Mouse (Mus musculus): ENCODE results near the gene Rabepk. TPM values are rescaled to one million over a fixed set of nuclear protein-coding genes. Genes with fewer than 3 reads are reported as not detected.
A peak's percentile ranks its signal among the peaks of the same experiment; 100 is the strongest.

Gene Rabepk
- total and polyA plus RNA-seq, 3 experiments: 47.1 to 85.3 TPM; not detected in 1

- Histone ChIP-seq H3K36me3 (ENCODE audit: control insufficient read depth in 1 of 2, insufficient read depth in 2 of 2, low read length in 2 of 2) (peaks cover 4 to 5% of the 10 kb centered on the region in 2 experiments), H3K4me1 (ENCODE audit: control insufficient read depth in 1 of 2, insufficient read depth in 2 of 2, low read length in 2 of 2) (peaks cover 0 to 3% of the 10 kb centered on the region in 2 experiments; a peak in 1 of 4 replicates), H3K9me3 (replicated peaks; ENCODE audit: insufficient read depth, low read length) (no peaks in the 10 kb centered on the region), H3K27ac (ENCODE audit: control insufficient read depth, low read depth, low read length) (no peak overlapping the region), H3K9ac (ENCODE audit: control insufficient read depth, low read depth, low read length, poor library complexity, severe bottlenecking) (no peak overlapping the region), H3K79me2 (ENCODE audit: control insufficient read depth, insufficient read depth, low read length, poor library complexity) (no peaks in the 10 kb centered on the region), H3K27me3 (ENCODE audit: control insufficient read depth in 1 of 2, insufficient read depth in 2 of 2, low read length in 2 of 2) (no peaks in the 10 kb centered on the region), H3K4me3 (ENCODE audit: control insufficient read depth in 1 of 2, insufficient read depth in 1 of 2, low read depth in 2 of 2, low read length in 2 of 2) (no peak overlapping the region)
- DNase-seq (ENCODE audit: low read depth, low spot score): no peak
- TF ChIP-seq NELFE (IDR thresholded peaks at IDR 0.05; ENCODE audit: low read depth, low read length): no peak
These were observed 9.4 kb downstream of the Rabepk start for GRCm38 (mm10) chr2:34790282-34790681.

GRCm38 (mm10) chr2:34784085-34784484 lies 15.6 kb downstream of the Rabepk start:
- Histone ChIP-seq H3K27me3 (ENCODE audit: control insufficient read depth in 1 of 2, insufficient read depth in 2 of 2, low read length in 2 of 2) (no peaks in the 10 kb centered on the region), H3K79me2 (ENCODE audit: control insufficient read depth, insufficient read depth, low read length, poor library complexity) (no peaks in the 10 kb centered on the region), H3K4me1 (ENCODE audit: control insufficient read depth in 1 of 2, insufficient read depth in 2 of 2, low read length in 2 of 2) (peaks cover 4 to 14% of the 10 kb centered on the region in 2 experiments; a peak in 3 of 4 replicates), H3K27ac (ENCODE audit: control insufficient read depth, low read depth, low read length) (peak overlapping the region; percentile 97), H3K9ac (ENCODE audit: control insufficient read depth, low read depth, low read length, poor library complexity, severe bottlenecking) (no peak overlapping the region), H3K9me3 (replicated peaks; ENCODE audit: insufficient read depth, low read length) (no peaks in the 10 kb centered on the region), H3K36me3 (ENCODE audit: control insufficient read depth in 1 of 2, insufficient read depth in 2 of 2, low read length in 2 of 2) (peaks cover 0 to 20% of the 10 kb centered on the region in 2 experiments; a peak in 3 of 4 replicates), H3K4me3 (ENCODE audit: control insufficient read depth in 1 of 2, insufficient read depth in 1 of 2, low read depth in 2 of 2, low read length in 2 of 2) (no peak overlapping the region)
- DNase-seq (ENCODE audit: low read depth, low spot score): peak; percentile 71
- TF ChIP-seq MYC (IDR thresholded peaks at IDR 0.05; ENCODE audit: low read depth, low read length) (0 out of 2 replicates have a peak, but pooled peaks have one; percentile 48), MXI1 (IDR thresholded peaks at IDR 0.05; ENCODE audit: low read depth, low read length) (0 out of 2 replicates have a peak, but pooled peaks have one; percentile 23), E2F4 (IDR thresholded peaks at IDR 0.05; ENCODE audit: borderline replicate concordance, low read depth, low read length) (no peak), RAD21 (IDR thresholded peaks at IDR 0.05; ENCODE audit: low read depth, low read length) (peak; percentile 40), ZC3H11A (IDR thresholded peaks at IDR 0.05; ENCODE audit: low read depth, low read length) (peak; percentile 33; the same call in 1 of the 2 replicates), JUND (IDR thresholded peaks at IDR 0.05; ENCODE audit: low read depth, low read length) (no peak), GATA1 (IDR thresholded peaks at IDR 0.05; ENCODE audit: low read depth, low read length) (no peak), USF1 (IDR thresholded peaks at IDR 0.05; ENCODE audit: low read depth, low read length) (peak; percentile 44; the same call in 1 of the 2 replicates), MYB (IDR thresholded peaks at IDR 0.05; ENCODE audit: low read depth, low read length) (no peak), GABPA (IDR thresholded peaks at IDR 0.05; ENCODE audit: low read depth, low read length) (no peak), UBTF (IDR thresholded peaks at IDR 0.05; ENCODE audit: borderline replicate concordance, insufficient read depth, low read depth, low read length) (no peak), ELF1 (IDR thresholded peaks at IDR 0.05; ENCODE audit: low read depth, low read length) (no peak), ZKSCAN1 (IDR thresholded peaks at IDR 0.05; ENCODE audit: low read depth, low read length) (no peak), ETS1 (IDR thresholded peaks at IDR 0.05; ENCODE audit: low read depth, low read length) (no peak), CHD1 (IDR thresholded peaks at IDR 0.05; ENCODE audit: low read depth, low read length) (no peak), ZNF384 (IDR thresholded peaks at IDR 0.05; ENCODE audit: low read depth, low read length) (no peak), POLR2AphosphoS5 (IDR thresholded peaks at IDR 0.05; ENCODE audit: borderline replicate concordance, low read depth, low read length) (no peak), BHLHE40 (IDR thresholded peaks at IDR 0.05; ENCODE audit: borderline replicate concordance, low read depth, low read length) (0 out of 2 replicates have a peak, but pooled peaks have one; percentile 23), USF2 (IDR thresholded peaks at IDR 0.05; ENCODE audit: borderline replicate concordance in 1 of 2, insufficient read depth in 1 of 2, low read depth in 1 of 2, low read length in 2 of 2) (no peak), ZMIZ1 (IDR thresholded peaks at IDR 0.05; ENCODE audit: low read depth, low read length) (no peak), SMC3 (IDR thresholded peaks at IDR 0.05; ENCODE audit: low read depth, low read length) (peak; percentile 33; the same call in 1 of the 2 replicates), NELFE (IDR thresholded peaks at IDR 0.05; ENCODE audit: low read depth, low read length) (no peak), SIN3A (IDR thresholded peaks at IDR 0.05; ENCODE audit: low read length) (peak; percentile 33; the same call in 1 of the 2 replicates), RCOR1 (IDR thresholded peaks at IDR 0.05; ENCODE audit: low read depth, low read length) (no peak), MEF2A (IDR thresholded peaks at IDR 0.05; ENCODE audit: extremely low read depth, insufficient replicate concordance, low read depth, low read length, poor library complexity, severe bottlenecking) (no peak), TAL1 (IDR thresholded peaks at IDR 0.05; ENCODE audit: low read length) (no peak), NRF1 (IDR thresholded peaks at IDR 0.05; ENCODE audit: insufficient read depth, low read depth, low read length, poor library complexity, severe bottlenecking) (no peak), POLR2A (IDR thresholded peaks at IDR 0.05; ENCODE audit: control insufficient read depth in 1 of 2, insufficient read depth in 1 of 2, low read depth in 1 of 2, low read length in 2 of 2, poor library complexity in 1 of 2) (no peak), POLR2AphosphoS2 (IDR thresholded peaks at IDR 0.05; ENCODE audit: low read length) (no peak), MAZ (IDR thresholded peaks at IDR 0.05; ENCODE audit: low read depth, low read length) (no peak), TBP (IDR thresholded peaks at IDR 0.05; ENCODE audit: low read depth, low read length) (no peak)
